Mouse (Mus musculus): ENCODE results near the gene Hand1. TPM values are rescaled to one million over a fixed set of nuclear protein-coding genes. Genes with fewer than 3 reads are reported as not detected.

The Hand1 gene
- not detected for total RNA-seq (2023)

GRCm38 (mm10) chr11:57832552-57833201 is at the start of gene Hand1:
Gene Hand1 (minus strand): TSS chr11:57832818.

DNA sequence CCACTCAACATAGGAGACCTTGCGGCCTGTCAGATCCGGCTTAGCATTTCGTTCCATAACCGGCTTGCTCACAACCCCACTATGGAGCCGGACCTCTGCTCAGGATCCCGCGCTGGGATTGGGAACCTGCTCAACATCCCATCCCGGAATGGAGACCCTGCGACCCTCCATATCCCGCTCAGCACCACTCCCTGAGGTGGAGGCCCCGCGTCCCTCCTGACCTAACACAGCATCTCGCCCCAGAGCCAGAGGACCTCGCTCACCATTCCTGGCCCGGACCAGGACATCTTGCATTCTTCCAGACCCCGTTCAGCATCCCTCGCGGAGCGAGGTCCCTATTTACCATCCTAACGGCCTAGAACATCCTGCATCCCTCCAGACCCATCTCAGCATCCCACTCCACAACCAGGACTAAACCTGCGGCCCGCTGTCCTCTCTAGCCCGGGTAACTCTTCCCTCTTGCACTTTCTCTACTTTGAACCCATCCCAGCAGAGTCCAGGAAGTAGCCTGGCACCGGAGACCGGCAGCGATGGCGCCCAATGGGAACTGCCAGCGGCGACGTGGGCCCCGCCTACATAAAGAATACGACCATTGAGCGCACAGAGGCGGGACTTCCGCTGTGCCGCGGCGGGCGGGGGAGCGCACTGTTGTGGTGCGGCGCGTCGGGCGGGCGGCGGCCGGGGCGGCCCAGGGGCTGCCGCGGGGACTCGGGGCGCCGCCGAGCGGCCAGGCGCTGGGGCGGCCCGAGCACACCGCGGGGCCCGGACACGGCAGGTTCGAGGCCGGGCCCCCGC is 31.4 kb downstream of the Hand1 start, which contains the start of gene Sap30l:
TSS of gene Sap30l (plus strand) at position 667 of the 795 bp plus-strand sequence.

Other genes with a start within 250 kb of the Hand1 start
- gene Galnt10, start 187.4 kb downstream of the Hand1 start, total RNA-seq (2023): 10 to 100 TPM; 29.9 to 31.8 TPM
- 10 to 100 TPM; 21.6 to 32.4 TPM for gene Sap30l, start 31.2 kb downstream of the Hand1 start, total RNA-seq (2023)
- 10 to 100 TPM; 97.7 to 98.0 TPM for gene Larp1, start 176.2 kb upstream of the Hand1 start, total RNA-seq (2023)

Data from B cell, adult 67 days (primary cell).